Mouse (Mus musculus): ENCODE measurements at regions not wholly inside any gene's neighbourhood (a gene's known extent, or its start where the extent isn't known, plus 50 kb on each side); places are given as distances from the start of the nearest gene placed in this dataset.

- Histone ChIP-seq H3K9me3 (no peaks in the 10 kb centered on the region), H3K27me3 (replicated peaks) (no peaks in the 10 kb centered on the region), H3K4me1 (no peaks in the 10 kb centered on the region), H3K4me3 (replicated peaks) (no peak overlapping the region), H3K36me3 (replicated peaks; ENCODE audit: low read length) (no peaks in the 10 kb centered on the region)
- no peak for TF ChIP-seq FLI1 (IDR thresholded peaks at IDR 0.05; ENCODE audit: low read length)
These were observed 379.6 kb upstream of the Ccnh start for GRCm38 (mm10) chr13:84809605-84810004.

All from megakaryocyte, embryonic 14.5 days (primary cell).